9 mouse cellular contexts compared by ENCODE assay signal in the genomic region with DNA sequence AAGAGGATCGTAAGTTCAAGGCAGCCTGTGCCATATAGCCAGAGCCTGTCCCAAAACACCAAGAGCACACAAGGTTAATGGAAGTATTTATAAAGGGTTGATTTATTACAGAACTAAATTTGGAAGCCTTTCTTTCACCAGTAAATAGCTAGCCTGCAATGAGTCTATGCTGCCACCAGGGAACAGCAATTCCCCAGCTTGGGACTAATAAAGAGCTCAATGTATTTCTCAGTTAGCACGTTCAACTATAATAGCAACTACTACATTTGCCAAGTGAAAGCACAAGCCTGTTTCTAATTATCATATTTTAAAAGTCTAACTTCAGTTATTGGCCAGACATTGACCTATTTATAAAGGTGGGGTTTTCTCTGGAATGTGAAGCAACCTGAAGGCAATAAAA. TPM values are rescaled to one million over a fixed set of nuclear protein-coding genes. Genes with fewer than 3 reads are reported as not detected.
DNase-seq lines count a peak whose midpoint lies in the region; ATAC-seq and TF ChIP-seq lines count a peak whose summit lies in the region.
"Had no signal": no experiment of that assay in that cellular context is flagged by ENCODE, and none has a peak within 500 bp of the region (broad histone marks: within the 10 kb centered on the region; RNA-seq: fewer than 3 reads in every experiment).

No protein-coding gene starts in this region.

- WGBS in limb, embryonic 11.5 days = 35% methylated on average over 2 of the region's 2 CpGs
- WGBS in limb, embryonic 10.5 days = 38% methylated on average over 2 of the region's 2 CpGs
- 52% methylated on average over 2 of the region's 2 CpGs for WGBS in midbrain, postnatal 0 days

- peak; percentile 67; the same call in 1 of the 2 replicates for ATAC-seq in limb, embryonic 11.5 days (ENCODE audit: insufficient number of reproducible peaks, low FRiP score, low TSS enrichment, low read depth)
- peak; percentile 70; the same call in 1 of the 2 replicates for ATAC-seq in midbrain, postnatal 0 days (ENCODE audit: low FRiP score)

- TF ChIP-seq CTCF in cortical plate, adult 2 months (IDR thresholded peaks at IDR 0.05; ENCODE audit: extremely low read depth, insufficient read depth, low read length) = peak; percentile 61; the same call in 1 of the 2 replicates
- TF ChIP-seq CTCF in midbrain, postnatal 0 days (IDR thresholded peaks at IDR 0.05) = peak; percentile 82

- TF ChIP-seq POLR2A in cortical plate, adult 2 months (IDR thresholded peaks at IDR 0.05; ENCODE audit: extremely low read depth, insufficient read depth, low read length) = no peak

- peak; percentile 38 for DNase-seq in adrenal gland, postnatal 10 days
- no peak for DNase-seq in adrenal gland, postnatal 25 days
- peak; percentile 51 for DNase-seq in limb, embryonic 11.5 days (ENCODE audit: low spot score)
- no peak for DNase-seq in limb, embryonic 10.5 days (ENCODE audit: low spot score)
- peak; percentile 18 to 39 for DNase-seq in kidney, postnatal 25 days
- peak; percentile 68 for DNase-seq in midbrain, postnatal 0 days (ENCODE audit: low spot score)
- no peak for DNase-seq in thymus, adult 18-20 months

- no peaks in the 10 kb centered on the region for H3K36me3 ChIP-seq in limb, embryonic 11.5 days (ENCODE audit: control insufficient read depth, insufficient read depth, low read length)
- H3K36me3 ChIP-seq in limb, embryonic 10.5 days = no peaks in the 10 kb centered on the region
- peaks cover 12% of the 10 kb centered on the region for H3K36me3 ChIP-seq in midbrain, postnatal 0 days (ENCODE audit: insufficient read depth, low read length)

- no peak overlapping the region for H3K9ac ChIP-seq in limb, embryonic 11.5 days (ENCODE audit: low read length)
- no peak overlapping the region for H3K9ac ChIP-seq in midbrain, postnatal 0 days (replicated peaks; ENCODE audit: low read length, poor library complexity, severe bottlenecking)

- no peaks in the 10 kb centered on the region for H3K9me3 ChIP-seq in limb, embryonic 11.5 days (ENCODE audit: control insufficient read depth, low read length)
- no peaks in the 10 kb centered on the region for H3K9me3 ChIP-seq in limb, embryonic 10.5 days (replicated peaks)
- no peaks in the 10 kb centered on the region for H3K9me3 ChIP-seq in midbrain, postnatal 0 days (ENCODE audit: low read length)

- H3K27me3 ChIP-seq in limb, embryonic 11.5 days (ENCODE audit: control insufficient read depth, insufficient read depth, low read length) = no peaks in the 10 kb centered on the region
- H3K27me3 ChIP-seq in limb, embryonic 10.5 days (ENCODE audit: low read depth, poor library complexity, severe bottlenecking) = no peaks in the 10 kb centered on the region
- no peaks in the 10 kb centered on the region for H3K27me3 ChIP-seq in midbrain, postnatal 0 days (ENCODE audit: insufficient read depth, low read length)

- no peak overlapping the region for H3K27ac ChIP-seq in limb, embryonic 11.5 days (replicated peaks; ENCODE audit: low read depth, low read length)
- H3K27ac ChIP-seq in limb, embryonic 10.5 days = no peak overlapping the region
- H3K27ac ChIP-seq in cortical plate, adult 2 months (ENCODE audit: insufficient read depth, low read length) = no peak overlapping the region
- no peak overlapping the region for H3K27ac ChIP-seq in midbrain, postnatal 0 days (ENCODE audit: low read depth, low read length)

- peaks cover 2% of the 10 kb centered on the region; the same call in 1 of the 2 replicates for H3K4me1 ChIP-seq in limb, embryonic 11.5 days (ENCODE audit: control insufficient read depth, insufficient read depth, low read length)
- H3K4me1 ChIP-seq in limb, embryonic 10.5 days = peaks cover 34% of the 10 kb centered on the region
- peaks cover 8% of the 10 kb centered on the region; the same call in 1 of the 2 replicates for H3K4me1 ChIP-seq in cortical plate, adult 2 months (ENCODE audit: control insufficient read depth, insufficient read depth, low read length)
- H3K4me1 ChIP-seq in midbrain, postnatal 0 days (ENCODE audit: insufficient read depth, low read length) = no peaks in the 10 kb centered on the region

- H3K4me3 ChIP-seq in limb, embryonic 11.5 days (ENCODE audit: low read depth, low read length) = no peak overlapping the region
- no peak overlapping the region for H3K4me3 ChIP-seq in limb, embryonic 10.5 days
- H3K4me3 ChIP-seq in cortical plate, adult 2 months (ENCODE audit: insufficient read depth, low read length) = no peak overlapping the region
- H3K4me3 ChIP-seq in midbrain, postnatal 0 days (ENCODE audit: low read depth, low read length) = no peak overlapping the region
- H3K4me3 ChIP-seq: myocyte had no signal

- H3K4me2 ChIP-seq in limb, embryonic 11.5 days (ENCODE audit: low read depth, severe bottlenecking) = no peak overlapping the region
- no peak overlapping the region for H3K4me2 ChIP-seq in midbrain, postnatal 0 days (ENCODE audit: low read depth, low read length, poor library complexity, severe bottlenecking)

RNA-seq across cellular contexts. Expression of a gene that starts 30.8 kb away (rescaled TPM):
- 1 to 10 TPM; 4.8 to 5.4 TPM for total RNA-seq in adrenal gland, postnatal 10 days (2021)
- 2.7 and 2.9 TPM in 2 replicates for total RNA-seq in adrenal gland, postnatal 25 days (2021)
- 3.4 and 4.6 TPM in 2 replicates for polyA plus RNA-seq in limb, embryonic 11.5 days (2014; fragmentation: Nextera tagmentation; extraction: Ambion mirVana)
- 3.4 TPM in 2 replicates for polyA plus RNA-seq in limb, embryonic 10.5 days (2016; fragmentation: Nextera tagmentation; extraction: Ambion mirVana)
- 6.2 and 7.2 TPM in 2 replicates for polyA plus RNA-seq in cortical plate, adult 2 months (2012; rRNA removed)
- total RNA-seq in midbrain, postnatal 0 days (2014; rRNA removed) = 4.7 and 5.4 TPM in 2 replicates
- polyA plus RNA-seq in midbrain, postnatal 0 days (2015; fragmentation: Nextera tagmentation; extraction: Ambion mirVana) = 4.0 TPM in 2 replicates

RNA-seq across cellular contexts. Expression of a gene that starts 31.6 kb away (rescaled TPM):
- 10 to 100 TPM; 16.1 to 22.2 TPM for total RNA-seq in adrenal gland, postnatal 10 days (2021)
- 12.9 and 21.7 TPM in 2 replicates for total RNA-seq in adrenal gland, postnatal 25 days (2021)
- polyA plus RNA-seq in limb, embryonic 11.5 days (2014; fragmentation: Nextera tagmentation; extraction: Ambion mirVana) = 6.4 and 7.7 TPM in 2 replicates
- 7.9 and 9.7 TPM in 2 replicates for polyA plus RNA-seq in limb, embryonic 10.5 days (2016; fragmentation: Nextera tagmentation; extraction: Ambion mirVana)
- 114 and 115 TPM in 2 replicates for polyA plus RNA-seq in cortical plate, adult 2 months (2012; rRNA removed)
- 134 and 144 TPM in 2 replicates for total RNA-seq in midbrain, postnatal 0 days (2014; rRNA removed)
- 244 and 254 TPM in 2 replicates for polyA plus RNA-seq in midbrain, postnatal 0 days (2015; fragmentation: Nextera tagmentation; extraction: Ambion mirVana)

Comparison
In these comparisons a context has a peak if more than half of its experiments do, and no peak if none do; other contexts are left out.
1. DNase-seq: peak in adrenal gland, postnatal 10 days (single experiment), limb, embryonic 11.5 days (single experiment), kidney, postnatal 25 days (2 of 2) and midbrain, postnatal 0 days (single experiment); none in adrenal gland, postnatal 25 days (single experiment), limb, embryonic 10.5 days (single experiment) and thymus, adult 18-20 months (0 of 2).
2. RNA of a gene that starts 31.6 kb away (polyA plus RNA-seq): 244 to 254 TPM in midbrain, postnatal 0 days and 114 to 115 TPM in cortical plate, adult 2 months; 7.9 to 9.7 TPM in limb, embryonic 10.5 days and 6.4 to 7.7 TPM in limb, embryonic 11.5 days; every median in the first group is over 10 times any median in the second.